Mouse (Mus musculus) right cerebral cortex, postnatal 14 days (tissue): ENCODE results near the gene Cyp2a12.
"Not testable (repeated sequence)": the region's sequence is repeated elsewhere in the genome, so short reads cannot be mapped to it uniquely, and the experiment has no call there.

Experiments used
- DNase-seq: peaks from one replicate; pipeline ENCODE4 v3.0.0; 2022

The Cyp2a12 gene

GRCm38 (mm10) chr7:27028789-27029188 is at the start of gene Cyp2a12:
Gene Cyp2a12 (plus strand): TSS chr7:27029081.
- DNase-seq = no peak

GRCm38 (mm10) chr7:26981464-26981863 is 47.4 kb upstream of the Cyp2a12 start:
- DNase-seq = not testable (repeated sequence)

GRCm38 (mm10) chr7:26981937-26982336 is 46.9 kb upstream of the Cyp2a12 start:
- not testable (repeated sequence) for DNase-seq

- no peak for DNase-seq
Observed at GRCm38 (mm10) chr7:26982551-26982950, 46.3 kb upstream of the Cyp2a12 start.

- DNase-seq = not testable (repeated sequence)
Observed at GRCm38 (mm10) chr7:26983151-26983550, 45.7 kb upstream of the Cyp2a12 start.

- DNase-seq = not testable (repeated sequence)
Observed at GRCm38 (mm10) chr7:27026581-27026980, 2.3 kb upstream of the Cyp2a12 start.

- not testable (repeated sequence) for DNase-seq
Observed at GRCm38 (mm10) chr7:27048886-27049285, 20.0 kb downstream of the Cyp2a12 start.

GRCm38 (mm10) chr7:27059333-27059732 is 30.5 kb downstream of the Cyp2a12 start:
- not testable (repeated sequence) for DNase-seq

- not testable (repeated sequence) for DNase-seq
Observed at GRCm38 (mm10) chr7:27059896-27060295, 31.0 kb downstream of the Cyp2a12 start.

GRCm38 (mm10) chr7:27078641-27079040 is 49.8 kb downstream of the Cyp2a12 start:
- no peak for DNase-seq

- no peak for DNase-seq
Observed at GRCm38 (mm10) chr7:27081625-27082024, 52.7 kb downstream of the Cyp2a12 start.
